Mouse (Mus musculus): Measurements from ENCODE around the gene Natd1. TPM values are rescaled to one million over a fixed set of nuclear protein-coding genes. Genes with fewer than 3 reads are reported as not detected.
"Not testable (repeated sequence)": the region's sequence is repeated elsewhere in the genome, so short reads cannot be mapped to it uniquely, and the experiment has no call there.

Natd1 gene
- total RNA-seq, 4 experiments from 2014 or later = 8.6 to 15.0 (median 11.0) TPM

GRCm38 (mm10) chr11:60889861-60890260 is 24.7 kb downstream of the Natd1 start:
- DNase-seq (ENCODE audit: low spot score) = no peak

GRCm38 (mm10) chr11:60886986-60887385 is 27.6 kb downstream of the Natd1 start:
- not testable (repeated sequence) for DNase-seq (ENCODE audit: low spot score)

- DNase-seq (ENCODE audit: low spot score) = no peak
These were observed 32.2 kb downstream of the Natd1 start for GRCm38 (mm10) chr11:60882386-60882785.

GRCm38 (mm10) chr11:60880559-60880958 is 34.0 kb downstream of the Natd1 start:
- DNase-seq (ENCODE audit: low spot score) = no peak

- peak; percentile 33 for DNase-seq (ENCODE audit: low spot score)
These were observed 35.1 kb downstream of the Natd1 start for GRCm38 (mm10) chr11:60879423-60879822.

- DNase-seq (ENCODE audit: low spot score) = peak; percentile 94
These were observed 35.8 kb downstream of the Natd1 start, which contains the start of gene Tmem11 for GRCm38 (mm10) chr11:60878675-60879294. TSS of gene Tmem11 (minus strand) at chr11:60879272.

GRCm38 (mm10) chr11:60878056-60878612 is 36.4 kb downstream of the Natd1 start:
- DNase-seq (ENCODE audit: low spot score) = peak; percentile 56

GRCm38 (mm10) chr11:60873101-60873500 is 41.4 kb downstream of the Natd1 start:
- no peak for DNase-seq (ENCODE audit: low spot score)

GRCm38 (mm10) chr11:60871409-60871808 is 43.1 kb downstream of the Natd1 start:
- no peak for DNase-seq (ENCODE audit: low spot score)

- not testable (repeated sequence) for DNase-seq (ENCODE audit: low spot score)
These were observed 45.1 kb downstream of the Natd1 start for GRCm38 (mm10) chr11:60869471-60869870.

GRCm38 (mm10) chr11:60867904-60868303 is 46.6 kb downstream of the Natd1 start:
- DNase-seq (ENCODE audit: low spot score) = no peak

GRCm38 (mm10) chr11:60867456-60867855 is 47.1 kb downstream of the Natd1 start:
- DNase-seq (ENCODE audit: low spot score) = no peak

- no peak for DNase-seq (ENCODE audit: low spot score)
These were observed 48.5 kb downstream of the Natd1 start for GRCm38 (mm10) chr11:60866021-60866420.

GRCm38 (mm10) chr11:60864916-60865315 is 49.6 kb downstream of the Natd1 start:
- DNase-seq (ENCODE audit: low spot score) = peak; percentile 44

- DNase-seq (ENCODE audit: low spot score) = no peak
These were observed 50.4 kb downstream of the Natd1 start for GRCm38 (mm10) chr11:60864166-60864565.

- peak; percentile 38 for DNase-seq (ENCODE audit: low spot score)
These were observed 51.4 kb downstream of the Natd1 start for GRCm38 (mm10) chr11:60863196-60863595.

- no peak for DNase-seq (ENCODE audit: low spot score)
These were observed 52.6 kb downstream of the Natd1 start for GRCm38 (mm10) chr11:60861993-60862392.

- DNase-seq (ENCODE audit: low spot score) = no peak
These were observed 58.0 kb downstream of the Natd1 start for GRCm38 (mm10) chr11:60856587-60856986.

Other genes with a start within 250 kb of the Natd1 start
- gene Llgl1, start 215.0 kb downstream of the Natd1 start, total RNA-seq (2022) = 10 to 100 TPM; 11.0 to 14.5 (median 11.9) TPM
- 100 to 1,000 TPM; 124 to 147 (median 134) TPM for gene Flii, start 187.5 kb downstream of the Natd1 start, total RNA-seq (2022)
- 10 to 100 TPM; 37.3 to 51.5 (median 39.8) TPM for gene Mief2, start 186.4 kb downstream of the Natd1 start, total RNA-seq (2022)
- 1 to 10 TPM; 3.9 to 6.1 (median 4.8) TPM for gene Top3a, start 137.4 kb downstream of the Natd1 start, total RNA-seq (2022)
- gene Smcr8, start 137.2 kb downstream of the Natd1 start, total RNA-seq (2022) = 10 to 100 TPM; 14.0 to 18.0 (median 15.8) TPM
- 10 to 100 TPM in 2 of 4 experiments, 1 to 10 TPM in 2; 6.4 to 16.4 (median 10.4) TPM for gene Shmt1, start 103.0 kb downstream of the Natd1 start, total RNA-seq (2022)
- gene Dhrs7b, start 84.1 kb downstream of the Natd1 start, total RNA-seq (2022) = 10 to 100 TPM; 19.9 to 23.9 (median 21.3) TPM
- gene Tmem11, start 35.5 kb downstream of the Natd1 start, total RNA-seq (2022) = 10 to 100 TPM; 29.8 to 35.3 (median 31.1) TPM
- gene Map2k3, start 17.3 kb upstream of the Natd1 start, total RNA-seq (2022) = 10 to 100 TPM; 74.6 to 80.8 (median 77.0) TPM
- 10 to 100 TPM; 23.1 to 32.7 (median 25.0) TPM for gene Kcnj12, start 107.8 kb upstream of the Natd1 start, total RNA-seq (2022)
- gene Tnfrsf13b, start 212.0 kb upstream of the Natd1 start, total RNA-seq (2022) = under 1 TPM; 0.56 to 0.75 (median 0.70) TPM